Comparison of ENCODE assay signal across 11 mouse cellular contexts in the genomic region with DNA sequence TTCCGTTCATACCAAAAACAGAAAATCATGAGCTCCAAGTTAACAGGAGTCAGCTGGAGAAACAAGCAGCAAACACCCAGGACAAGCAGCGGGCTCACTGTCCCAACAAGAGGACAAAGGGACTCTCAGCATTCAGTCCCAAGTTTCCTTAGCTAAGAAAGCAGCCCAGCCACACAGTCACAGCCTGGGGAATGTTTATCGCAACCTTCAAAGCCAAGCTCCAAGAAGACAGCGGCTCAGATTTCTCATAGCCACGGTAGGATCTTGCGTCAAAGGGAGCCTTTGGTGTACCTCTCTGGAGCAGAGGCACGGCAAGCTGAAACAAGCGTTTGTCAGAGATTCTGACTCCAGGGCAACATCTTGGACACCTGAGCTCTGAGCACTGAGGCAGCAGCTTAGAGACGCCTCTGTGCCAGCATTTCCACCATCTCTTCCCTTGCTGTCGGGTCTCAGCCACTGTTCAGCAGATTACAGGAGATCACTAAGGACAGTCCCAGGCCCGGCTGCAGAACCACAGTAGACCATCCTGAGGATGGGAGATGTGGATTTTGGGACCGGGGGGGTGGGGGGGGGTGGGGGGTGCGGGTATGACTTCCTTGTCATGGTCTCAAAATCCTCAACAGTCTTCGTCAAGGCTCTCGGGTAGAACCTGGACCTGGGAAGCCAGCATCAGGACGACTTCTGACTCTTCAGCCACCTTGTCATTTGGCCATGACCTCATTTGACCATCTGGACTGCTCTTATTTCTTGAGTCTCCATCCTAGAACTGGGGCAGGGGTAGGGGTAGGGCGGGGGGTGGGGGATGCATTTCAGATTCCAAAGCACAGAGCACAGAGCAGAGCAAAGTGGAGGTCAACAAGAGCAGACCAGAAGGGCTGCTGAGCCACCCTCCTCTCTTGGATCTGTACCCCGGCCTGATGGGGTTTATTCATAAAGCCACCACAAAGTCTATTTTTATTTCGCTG. TPM values are rescaled to one million over a fixed set of nuclear protein-coding genes. Genes with fewer than 3 reads are reported as not detected.
DNase-seq lines count a peak whose midpoint lies in the region; ATAC-seq lines count a peak whose summit lies in the region.
"Had no signal": no experiment of that assay in that cellular context is flagged by ENCODE, and none has a peak within 500 bp of the region (broad histone marks: within the 10 kb centered on the region; RNA-seq: fewer than 3 reads in every experiment).

No protein-coding gene starts in this region.

- H3K4me2 ChIP-seq in embryonic facial prominence, embryonic 13.5 days = peak overlapping the region; percentile 2
- no peak overlapping the region for H3K4me2 ChIP-seq in neural tube, embryonic 11.5 days (ENCODE audit: low read depth)

- no peak overlapping the region; the same call in 1 of the 2 replicates for H3K9ac ChIP-seq in embryonic facial prominence, embryonic 13.5 days
- H3K9ac ChIP-seq in neural tube, embryonic 11.5 days (ENCODE audit: low read length) = no peak overlapping the region

- ATAC-seq in megakaryocyte, adult 5-6 weeks (ENCODE audit: poor library complexity, severe bottlenecking) = no peak
- no peak for ATAC-seq in embryonic facial prominence, embryonic 13.5 days (ENCODE audit: insufficient number of reproducible peaks, insufficient read depth, low FRiP score, low TSS enrichment, low read depth)
- ATAC-seq in neural tube, embryonic 11.5 days (ENCODE audit: insufficient read depth, low FRiP score, low TSS enrichment) = no peak

- WGBS in embryonic facial prominence, embryonic 13.5 days = 25% methylated on average over 19 of the region's 19 CpGs
- WGBS in neural tube, embryonic 11.5 days = 49% methylated on average over 19 of the region's 19 CpGs

- peaks cover 82% of the 10 kb centered on the region for H3K4me1 ChIP-seq in megakaryocyte, embryonic 14.5 days
- H3K4me1 ChIP-seq in embryonic facial prominence, embryonic 13.5 days = peaks cover 8% of the 10 kb centered on the region
- H3K4me1 ChIP-seq in neural tube, embryonic 11.5 days (ENCODE audit: control insufficient read depth, insufficient read depth, low read length) = no peaks in the 10 kb centered on the region

- H3K27me3 ChIP-seq in megakaryocyte, embryonic 14.5 days (replicated peaks) = no peaks in the 10 kb centered on the region
- H3K27me3 ChIP-seq in embryonic facial prominence, embryonic 13.5 days = no peaks in the 10 kb centered on the region
- H3K27me3 ChIP-seq in neural tube, embryonic 11.5 days (ENCODE audit: control insufficient read depth, insufficient read depth, low read length) = no peaks in the 10 kb centered on the region

- DNase-seq in heart, adult 11 months = peak; percentile 90
- DNase-seq in heart, adult 9 months (ENCODE audit: low spot score in 2 of 2) = no peak
- DNase-seq in neural tube, embryonic 11.5 days (ENCODE audit: low spot score) = peak; percentile 30
- no peak for DNase-seq in MN1 (ENCODE audit: low spot score)
- DNase-seq in right cerebral cortex, postnatal 14 days = no peak

- H3K36me3 ChIP-seq in megakaryocyte, embryonic 14.5 days (replicated peaks; ENCODE audit: low read length) = peaks cover 5% of the 10 kb centered on the region
- no peaks in the 10 kb centered on the region for H3K36me3 ChIP-seq in embryonic facial prominence, embryonic 13.5 days
- no peaks in the 10 kb centered on the region for H3K36me3 ChIP-seq in neural tube, embryonic 11.5 days (ENCODE audit: control insufficient read depth, insufficient read depth, low read length)

- no peaks in the 10 kb centered on the region for H3K9me3 ChIP-seq in megakaryocyte, embryonic 14.5 days
- H3K9me3 ChIP-seq in embryonic facial prominence, embryonic 13.5 days = no peaks in the 10 kb centered on the region
- no peaks in the 10 kb centered on the region for H3K9me3 ChIP-seq in neural tube, embryonic 11.5 days (ENCODE audit: control insufficient read depth, low read length)
- H3K9me3 ChIP-seq: G1E had no signal

- peak overlapping the region; percentile 19 for H3K27ac ChIP-seq in embryonic facial prominence, embryonic 13.5 days
- no peak overlapping the region for H3K27ac ChIP-seq in neural tube, embryonic 11.5 days (ENCODE audit: low read depth, low read length)

- peak overlapping the region; percentile 59 for H3K4me3 ChIP-seq in megakaryocyte, embryonic 14.5 days (replicated peaks)
- H3K4me3 ChIP-seq in embryonic facial prominence, embryonic 13.5 days = no peak overlapping the region
- H3K4me3 ChIP-seq in neural tube, embryonic 11.5 days (ENCODE audit: low read depth, low read length) = no peak overlapping the region

RNA-seq across cellular contexts. Expression of a gene that starts 18.1 kb away (rescaled TPM):
- 4.3 and 28.1 TPM in 2 replicates for polyA plus RNA-seq in megakaryocyte, embryonic 14.5 days (2012; ENCODE audit: insufficient read depth, low replicate concordance)
- total RNA-seq in megakaryocyte, adult 5-6 weeks (2015) = 1,134 and 1,141 TPM in 2 replicates
- total RNA-seq in megakaryocyte, adult 5-6 weeks (2017) = 1,082 and 1,090 TPM in 2 replicates
- 700 and 721 TPM in 2 replicates for polyA plus RNA-seq in embryonic facial prominence, embryonic 13.5 days (2015; fragmentation: Nextera tagmentation; extraction: Ambion mirVana)
- 722 and 745 TPM in 2 replicates for polyA plus RNA-seq in neural tube, embryonic 11.5 days (2014; fragmentation: Nextera tagmentation; extraction: Ambion mirVana)

RNA-seq across cellular contexts. Expression of a gene that starts 34.0 kb away (rescaled TPM):
- polyA plus RNA-seq in megakaryocyte, embryonic 14.5 days (2012; ENCODE audit: insufficient read depth, low replicate concordance) = not detected in 2 replicates
- not detected in 2 replicates for total RNA-seq in megakaryocyte, adult 5-6 weeks (2015)
- not detected in 2 replicates for total RNA-seq in megakaryocyte, adult 5-6 weeks (2017)
- not detected in 2 replicates for polyA plus RNA-seq in embryonic facial prominence, embryonic 13.5 days (2015; fragmentation: Nextera tagmentation; extraction: Ambion mirVana)
- not detected in 2 replicates for polyA plus RNA-seq in neural tube, embryonic 11.5 days (2014; fragmentation: Nextera tagmentation; extraction: Ambion mirVana)
- total RNA-seq: common myeloid progenitor, adult 5-6 weeks; G1E; layer of hippocampus, adult 8-10 months had no signal
- polyA plus RNA-seq: G1E had no signal

RNA-seq across cellular contexts. Expression of a gene that starts 54.7 kb away (rescaled TPM):
- polyA plus RNA-seq in megakaryocyte, embryonic 14.5 days (2012; ENCODE audit: insufficient read depth, low replicate concordance) = 0.47 TPM in 1 of 2 replicates, not detected in the other
- 0.30 TPM in 1 of 2 replicates, not detected in the other for total RNA-seq in megakaryocyte, adult 5-6 weeks (2015)
- total RNA-seq in megakaryocyte, adult 5-6 weeks (2017) = 1.7 TPM in 1 of 2 replicates, not detected in the other
- 0.29 TPM in 1 of 2 replicates, not detected in the other for polyA plus RNA-seq in embryonic facial prominence, embryonic 13.5 days (2015; fragmentation: Nextera tagmentation; extraction: Ambion mirVana)
- polyA plus RNA-seq in neural tube, embryonic 11.5 days (2014; fragmentation: Nextera tagmentation; extraction: Ambion mirVana) = not detected in 2 replicates
- total RNA-seq: common myeloid progenitor, adult 5-6 weeks; G1E; layer of hippocampus, adult 8-10 months had no signal
- polyA plus RNA-seq: G1E had no signal

Comparison
In these comparisons a context has a peak if more than half of its experiments do, and no peak if none do; other contexts are left out.
1. DNase-seq: peak in heart, adult 11 months (single experiment) and neural tube, embryonic 11.5 days (single experiment); none in heart, adult 9 months (0 of 2), MN1 (single experiment) and right cerebral cortex, postnatal 14 days (single experiment).
2. RNA of a gene that starts 18.1 kb away (polyA plus RNA-seq): 722 to 745 TPM in neural tube, embryonic 11.5 days and 700 to 721 TPM in embryonic facial prominence, embryonic 13.5 days; 4.3 to 28.1 TPM in megakaryocyte, embryonic 14.5 days; every median in the first group is over 10 times any median in the second.